Mouse (Mus musculus): ENCODE measurements around the gene Srd5a3.

GRCm38 (mm10) chr5:76183750-76184261 lies 43.7 kb downstream of the Srd5a3 start, which contains the start of gene Tmem165:
- no peak for TF ChIP-seq CTCF (IDR thresholded peaks at IDR 0.05; ENCODE audit: low read depth, low read length)
- peak; percentile 66 for TF ChIP-seq POLR2A (IDR thresholded peaks at IDR 0.05; ENCODE audit: insufficient read depth, low read length)
- no peak for TF ChIP-seq EP300 (IDR thresholded peaks at IDR 0.05; ENCODE audit: insufficient read depth, low read depth, low read length)
